8 mouse cellular contexts compared by ENCODE assay signal in genomic region chr15:31367481-31368200, GRCm38 (mm10). TPM values are rescaled to one million over a fixed set of nuclear protein-coding genes. Genes with fewer than 3 reads are reported as not detected.
A peak's percentile ranks its signal among the peaks of the same experiment; 100 is the strongest.
DNase-seq lines count a peak whose midpoint lies in the region; ATAC-seq and TF ChIP-seq lines count a peak whose summit lies in the region.

Ankrd33b (minus strand) TSS chr15:31367726.

- peak within 1 kb of the TSS; percentile 52 for H3K9ac ChIP-seq in embryonic facial prominence, embryonic 12.5 days
- H3K9ac ChIP-seq in heart, embryonic 13.5 days, result peak within 1 kb of the TSS; percentile 84
- H3K9ac ChIP-seq in kidney, postnatal 0 days (ENCODE audit: low read depth, low read length), result peak within 1 kb of the TSS; percentile 70
- H3K9ac ChIP-seq in liver, embryonic 14.5 days (replicated peaks), result no peak within 1 kb of the TSS
- peak within 1 kb of the TSS; percentile 58 for H3K9ac ChIP-seq in neural tube, embryonic 12.5 days

- H3K4me1 ChIP-seq in embryonic facial prominence, embryonic 12.5 days, result peaks cover 32% of the 10 kb centered on the region
- peaks cover 33% of the 10 kb centered on the region for H3K4me1 ChIP-seq in heart, embryonic 13.5 days
- H3K4me1 ChIP-seq in kidney, postnatal 0 days (replicated peaks; ENCODE audit: insufficient read depth, low read length), result peaks cover 4% of the 10 kb centered on the region; the same call in 1 of the 2 replicates
- 0 out of 4 replicates have a peak, but pooled peaks cover 0 to 3% of the 10 kb centered on the region in 2 experiments for H3K4me1 ChIP-seq in liver, embryonic 14.5 days (replicated peaks; ENCODE audit: control insufficient read depth in 2 of 2, insufficient read depth in 2 of 2, low read length in 1 of 2)
- peaks cover 30% of the 10 kb centered on the region for H3K4me1 ChIP-seq in neural tube, embryonic 12.5 days

- H3K27ac ChIP-seq in embryonic facial prominence, embryonic 12.5 days, result no peak within 1 kb of the TSS
- no peak within 1 kb of the TSS; the same call in 1 of the 2 replicates for H3K27ac ChIP-seq in heart, embryonic 13.5 days (replicated peaks)
- H3K27ac ChIP-seq in kidney, postnatal 0 days, result peak within 1 kb of the TSS; percentile 75
- no peak within 1 kb of the TSS for H3K27ac ChIP-seq in liver, embryonic 14.5 days
- no peak within 1 kb of the TSS for H3K27ac ChIP-seq in neural tube, embryonic 12.5 days

- peak within 1 kb of the TSS; percentile 96 for H3K4me2 ChIP-seq in embryonic facial prominence, embryonic 12.5 days (replicated peaks)
- H3K4me2 ChIP-seq in heart, embryonic 13.5 days, result peak within 1 kb of the TSS; percentile 100
- peak within 1 kb of the TSS; percentile 99 for H3K4me2 ChIP-seq in kidney, postnatal 0 days (ENCODE audit: low read length)
- peak within 1 kb of the TSS; percentile 67 for H3K4me2 ChIP-seq in liver, embryonic 14.5 days (ENCODE audit: low read depth)
- H3K4me2 ChIP-seq in neural tube, embryonic 12.5 days (replicated peaks), result peak within 1 kb of the TSS; percentile 100

- peaks cover 70% of the 10 kb centered on the region for H3K27me3 ChIP-seq in embryonic facial prominence, embryonic 12.5 days
- peaks cover 63% of the 10 kb centered on the region for H3K27me3 ChIP-seq in heart, embryonic 13.5 days (replicated peaks)
- H3K27me3 ChIP-seq in kidney, postnatal 0 days (ENCODE audit: insufficient read depth, low read length), result no peaks in the 10 kb centered on the region
- peaks cover 42% of the 10 kb centered on the region for H3K27me3 ChIP-seq in liver, embryonic 14.5 days (ENCODE audit: control insufficient read depth, insufficient read depth, low read length)
- H3K27me3 ChIP-seq in neural tube, embryonic 12.5 days (replicated peaks), result peaks cover 52% of the 10 kb centered on the region

- H3K9me3 ChIP-seq in embryonic facial prominence, embryonic 12.5 days, result no peaks in the 10 kb centered on the region
- no peaks in the 10 kb centered on the region for H3K9me3 ChIP-seq in heart, embryonic 13.5 days
- H3K9me3 ChIP-seq in kidney, postnatal 0 days (replicated peaks; ENCODE audit: low read length), result no peaks in the 10 kb centered on the region
- no peaks in the 10 kb centered on the region for H3K9me3 ChIP-seq in liver, embryonic 14.5 days (ENCODE audit: control insufficient read depth, low read length)
- no peaks in the 10 kb centered on the region for H3K9me3 ChIP-seq in neural tube, embryonic 12.5 days

- no peak for TF ChIP-seq CTCF in kidney, postnatal 0 days (IDR thresholded peaks at IDR 0.05; ENCODE audit: low read depth)
- no peak for TF ChIP-seq CTCF in liver, embryonic 14.5 days (IDR thresholded peaks at IDR 0.05; ENCODE audit: low read depth)

- DNase-seq in spleen, adult 12 weeks (ENCODE audit: low spot score), result peak; percentile 7
- DNase-seq in spleen, postnatal 14 days (ENCODE audit: low spot score in 2 of 2), result no peak
- DNase-seq in kidney, postnatal 0 days (ENCODE audit: low spot score), result peak; percentile 70
- DNase-seq in liver, embryonic 14.5 days (ENCODE audit: low read depth in 3 of 3, low spot score in 3 of 3), result no peak

- under 1% methylated on average over 49 of the region's 49 CpGs for WGBS in embryonic facial prominence, embryonic 12.5 days
- WGBS in heart, embryonic 13.5 days, result under 1% methylated on average over 49 of the region's 49 CpGs
- 2% methylated on average over 49 of the region's 49 CpGs for WGBS in kidney, postnatal 0 days
- 1% methylated on average over 49 of the region's 49 CpGs for WGBS in liver, embryonic 14.5 days (ENCODE audit: insufficient replicate concordance)
- WGBS in neural tube, embryonic 12.5 days, result under 1% methylated on average over 49 of the region's 49 CpGs

- no peaks in the 10 kb centered on the region for H3K36me3 ChIP-seq in embryonic facial prominence, embryonic 12.5 days
- no peaks in the 10 kb centered on the region for H3K36me3 ChIP-seq in heart, embryonic 13.5 days
- H3K36me3 ChIP-seq in kidney, postnatal 0 days (ENCODE audit: insufficient read depth, low read length), result no peaks in the 10 kb centered on the region
- H3K36me3 ChIP-seq in liver, embryonic 14.5 days (replicated peaks; ENCODE audit: control insufficient read depth, insufficient read depth, low read depth), result no peaks in the 10 kb centered on the region
- no peaks in the 10 kb centered on the region for H3K36me3 ChIP-seq in neural tube, embryonic 12.5 days

- TF ChIP-seq EP300 in liver, embryonic 14.5 days (IDR thresholded peaks at IDR 0.05; ENCODE audit: low read depth), result no peak

- ATAC-seq in embryonic facial prominence, embryonic 12.5 days (ENCODE audit: insufficient number of reproducible peaks, insufficient read depth, low FRiP score, low TSS enrichment), result peak; percentile 22; the same call in 1 of the 2 replicates
- peak; percentile 51; the same call in 1 of the 2 replicates for ATAC-seq in heart, embryonic 13.5 days (ENCODE audit: extremely low read depth, insufficient number of reproducible peaks, low FRiP score, low TSS enrichment)
- peak; percentile 62 for ATAC-seq in kidney, postnatal 0 days (replicated peaks; ENCODE audit: low FRiP score, low read depth)
- ATAC-seq in liver, embryonic 14.5 days (ENCODE audit: insufficient read depth), result no peak
- peak; percentile 66 for ATAC-seq in neural tube, embryonic 12.5 days (ENCODE audit: low FRiP score, low read depth)
- ATAC-seq in activated CD4-positive, CD25-positive, alpha-beta regulatory T cell, adult 4 months, result no peak

- H3K4me3 ChIP-seq in embryonic facial prominence, embryonic 12.5 days, result peak within 1 kb of the TSS; percentile 54
- peak within 1 kb of the TSS; percentile 76 for H3K4me3 ChIP-seq in heart, embryonic 13.5 days
- peak within 1 kb of the TSS; percentile 67 for H3K4me3 ChIP-seq in kidney, postnatal 0 days (replicated peaks; ENCODE audit: low read depth, low read length)
- peak within 1 kb of the TSS; percentile 49 to 59 for H3K4me3 ChIP-seq in liver, embryonic 14.5 days (ENCODE audit: insufficient read depth in 1 of 2, low read depth in 2 of 2, low read length in 2 of 2)
- peak within 1 kb of the TSS; percentile 56 for H3K4me3 ChIP-seq in neural tube, embryonic 12.5 days

RNA-seq across cellular contexts. Expression of gene Ankrd33b, which starts in this region (rescaled TPM):
- 0.55 and 0.74 TPM in 2 replicates for polyA plus RNA-seq in embryonic facial prominence, embryonic 12.5 days (2016; fragmentation: Nextera tagmentation; extraction: Ambion mirVana)
- 1.8 and 2.1 TPM in 2 replicates for polyA plus RNA-seq in heart, embryonic 13.5 days (2015; fragmentation: Nextera tagmentation; extraction: Ambion mirVana)
- polyA plus RNA-seq in kidney, postnatal 0 days (2015; fragmentation: Nextera tagmentation; extraction: Ambion mirVana), result 10.5 and 12.0 TPM in 2 replicates
- 0.19 and 0.24 TPM in 2 replicates for polyA plus RNA-seq in liver, embryonic 14.5 days (2012; rRNA removed)
- polyA plus RNA-seq in liver, embryonic 14.5 days (2014; fragmentation: Nextera tagmentation; extraction: Ambion mirVana), result 0.27 and 0.43 TPM in 2 replicates
- polyA plus RNA-seq in neural tube, embryonic 12.5 days (2016; fragmentation: Nextera tagmentation; extraction: Ambion mirVana), result 1.0 and 1.4 TPM in 2 replicates
- under 1 TPM in 1 of 2 experiments, not detected in 1; 0.71 TPM for polyA plus RNA-seq in activated CD4-positive, CD25-positive, alpha-beta regulatory T cell, adult 4 months (2017; shearing (Covaris generic))

Comparison
In these comparisons a context has a peak if more than half of its experiments do, and no peak if none do; other contexts are left out.
1. DNase-seq: peak in spleen, adult 12 weeks (single experiment) and kidney, postnatal 0 days (single experiment); none in spleen, postnatal 14 days (0 of 2) and liver, embryonic 14.5 days (0 of 3).
2. Peak in ATAC-seq, H3K4me3 ChIP-seq, H3K9ac ChIP-seq and H3K4me2 ChIP-seq in embryonic facial prominence, embryonic 12.5 days; RNA of the gene not detected or under 1 TPM.
3. ATAC-seq: peak in heart, embryonic 13.5 days (single experiment), kidney, postnatal 0 days (single experiment) and neural tube, embryonic 12.5 days (single experiment); none in liver, embryonic 14.5 days (single experiment) and activated CD4-positive, CD25-positive, alpha-beta regulatory T cell, adult 4 months (single experiment).
4. Peak in every context shown above with its lines, with median percentiles within 50 percentile points of each other: H3K4me2 ChIP-seq and H3K4me3 ChIP-seq.